Mouse (Mus musculus) liver, embryonic 14.5 days (tissue): ENCODE data around the gene Gkn2.
A peak's percentile ranks its signal among the peaks of the same experiment; 100 is the strongest.

ENCODE experiments used
- CTCF ChIP-seq: IDR thresholded peaks from 2 replicates; pipeline ENCODE4 v1.5.1; 2016; ENCODE audit warnings: antibody characterized with exemption, low read depth, control low read depth
- EP300 ChIP-seq: IDR thresholded peaks from 2 replicates; pipeline ENCODE4 v1.6.1; 2016; ENCODE audit warnings: antibody characterized with exemption, low read depth

GRCm38 (mm10) chr6:87335091-87335934 is 37.8 kb upstream of the Gkn2 start, which contains the start of gene Antxr1:
- TF ChIP-seq CTCF (peak; percentile 32; the same call in 1 of the 2 replicates), EP300 (no peak)
